Mouse (Mus musculus) forebrain, embryonic 15.5 days (tissue): ENCODE measurements around the gene Spats2. TPM values are rescaled to one million over a fixed set of nuclear protein-coding genes. Genes with fewer than 3 reads are reported as not detected.

Experiments
- ATAC-seq: fragments of 200-750 bp; cut with Nextera tagmentation; replicated peaks from 2 replicates; pipeline ENCODE4 v1.8.0; 2017; ENCODE audit warnings: mild to moderate bottlenecking, moderate TSS enrichment, moderate library complexity
- H3K27ac ChIP-seq: fragments of 300-500 bp; sonication (generic); replicated peaks from 2 replicates; pipeline ENCODE4 v1.5.1; 2015; ENCODE audit warnings: mild to moderate bottlenecking, inconsistent platforms
- H3K27me3 ChIP-seq: fragments of 300-500 bp; sonication (generic); 2 replicates; pipeline ENCODE4 v1.6.1; 2015; ENCODE audit warnings: inconsistent platforms
- H3K36me3 ChIP-seq: fragments of 300-500 bp; sonication (generic); 2 replicates; pipeline ENCODE4 v1.6.1; 2015; ENCODE audit warnings: mild to moderate bottlenecking, inconsistent platforms
- H3K4me1 ChIP-seq: fragments of 300-500 bp; sonication (generic); 2 replicates; pipeline ENCODE4 v1.6.1; 2015; ENCODE audit warnings: inconsistent platforms
- H3K4me2 ChIP-seq: fragments of 300-500 bp; sonication (generic); replicated peaks from 2 replicates; pipeline ENCODE4 v1.6.1; 2015; ENCODE audit warnings: mild to moderate bottlenecking, inconsistent platforms
- H3K4me3 ChIP-seq: fragments of 300-500 bp; sonication (generic); 2 replicates; pipeline ENCODE4 v1.5.1; 2015; ENCODE audit warnings: mild to moderate bottlenecking, inconsistent platforms
- H3K9ac ChIP-seq: fragments of 300-500 bp; sonication (generic); replicated peaks from 2 replicates; pipeline ENCODE4 v1.6.1; 2015; ENCODE audit warnings: mild to moderate bottlenecking, inconsistent platforms
- H3K9me3 ChIP-seq: fragments of 300-500 bp; sonication (generic); 2 replicates; pipeline ENCODE4 v1.6.1; 2016; ENCODE audit warnings: inconsistent platforms
- WGBS: fragments of 180-500 bp; shearing (Covaris S2); methylation state at CpG from one replicate; pipeline ENCODE4 v1.1.7; 2015; ENCODE audit warnings: mixed read lengths; 5-methylcytosine and 5-hydroxymethylcytosine counted together
- polyA plus RNA-seq: library from polyadenylated mRNA; unstranded; fragments of >200 nt; fragmentation: Nextera tagmentation; extraction: Ambion mirVana; gene quantifications from 2 replicates; pipeline ENCODE4 v1.2.1, GENCODE M21; 2015

Gene Spats2
- polyA plus RNA-seq, 1 experiment from 2014 or later: 43.7 TPM

DNA sequence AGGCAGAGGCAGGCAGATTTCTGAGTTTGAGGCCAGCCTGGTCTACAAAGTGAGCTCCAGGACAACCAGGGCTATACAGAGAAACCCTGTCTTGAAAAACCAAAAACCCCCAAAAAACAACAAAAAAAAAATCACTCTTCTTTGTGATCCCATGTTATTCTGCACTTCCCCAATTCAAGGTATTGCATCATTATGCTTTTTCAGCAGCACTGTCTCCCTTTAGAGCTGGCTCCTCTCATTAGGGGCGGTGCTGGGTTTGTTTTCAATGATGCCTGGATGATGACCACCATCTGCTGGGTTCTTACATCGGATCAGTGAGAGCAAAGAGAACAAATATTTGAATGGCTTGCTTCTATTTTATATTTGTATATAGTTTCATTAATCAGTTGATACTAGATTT lies 3.1 kb upstream of the Spats2 start:
- Histone ChIP-seq H3K4me3 (no peak overlapping the region), H3K9ac (no peak overlapping the region), H3K36me3 (no peaks in the 10 kb centered on the region), H3K4me1 (peaks cover 7% of the 10 kb centered on the region), H3K27me3 (no peaks in the 10 kb centered on the region), H3K27ac (no peak overlapping the region), H3K4me2 (no peak overlapping the region), H3K9me3 (no peaks in the 10 kb centered on the region)
- no peak for ATAC-seq
- 66% methylated on average over 2 of the region's 2 CpGs for WGBS

DNA sequence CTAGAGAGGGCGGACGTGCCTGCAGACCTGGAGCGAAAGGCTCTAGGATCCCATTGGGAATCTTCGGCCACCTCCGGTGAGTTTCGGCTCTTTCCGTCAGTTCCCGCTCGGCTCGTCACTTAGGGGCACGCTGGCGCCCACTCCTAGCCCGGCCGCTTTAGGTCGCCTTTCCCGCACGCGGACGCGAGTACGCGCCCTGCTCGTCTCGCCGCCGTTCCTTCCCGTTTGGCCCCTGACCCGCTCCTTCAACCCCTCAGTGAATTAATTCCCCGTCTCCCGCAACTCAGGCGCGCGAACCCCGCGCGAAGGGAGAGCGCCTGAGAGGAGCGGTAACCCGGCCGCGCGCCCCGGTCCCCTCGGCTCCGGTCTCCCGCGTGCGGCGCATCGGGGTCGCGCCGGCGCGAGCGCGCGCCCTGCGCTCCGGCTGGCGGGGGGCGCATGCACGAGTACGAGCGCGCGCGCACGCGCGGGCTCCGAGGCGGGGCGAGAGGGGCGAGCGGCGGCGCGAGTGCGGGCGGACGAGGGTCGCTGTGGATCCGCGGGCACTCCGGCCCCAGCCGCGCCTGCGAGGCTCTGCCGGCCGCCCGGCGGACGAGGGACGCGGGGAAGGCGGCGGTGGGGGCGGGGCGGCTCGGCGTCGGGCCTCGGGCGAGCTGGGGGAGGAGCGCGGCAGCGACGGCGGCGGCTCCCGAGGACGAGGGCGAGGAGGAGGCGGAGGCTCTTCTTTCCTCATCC lies 532 bp downstream of the Spats2 start:
- Histone ChIP-seq H3K4me2 (peak overlapping the region; percentile 74), H3K4me3 (peak overlapping the region; percentile 92), H3K9ac (peak overlapping the region; percentile 84), H3K36me3 (no peaks in the 10 kb centered on the region), H3K9me3 (no peaks in the 10 kb centered on the region), H3K27me3 (no peaks in the 10 kb centered on the region), H3K4me1 (peaks cover 38% of the 10 kb centered on the region), H3K27ac (peak overlapping the region; percentile 98)
- under 1% methylated on average over 115 of the region's 115 CpGs for WGBS
- peak; percentile 93 for ATAC-seq

DNA sequence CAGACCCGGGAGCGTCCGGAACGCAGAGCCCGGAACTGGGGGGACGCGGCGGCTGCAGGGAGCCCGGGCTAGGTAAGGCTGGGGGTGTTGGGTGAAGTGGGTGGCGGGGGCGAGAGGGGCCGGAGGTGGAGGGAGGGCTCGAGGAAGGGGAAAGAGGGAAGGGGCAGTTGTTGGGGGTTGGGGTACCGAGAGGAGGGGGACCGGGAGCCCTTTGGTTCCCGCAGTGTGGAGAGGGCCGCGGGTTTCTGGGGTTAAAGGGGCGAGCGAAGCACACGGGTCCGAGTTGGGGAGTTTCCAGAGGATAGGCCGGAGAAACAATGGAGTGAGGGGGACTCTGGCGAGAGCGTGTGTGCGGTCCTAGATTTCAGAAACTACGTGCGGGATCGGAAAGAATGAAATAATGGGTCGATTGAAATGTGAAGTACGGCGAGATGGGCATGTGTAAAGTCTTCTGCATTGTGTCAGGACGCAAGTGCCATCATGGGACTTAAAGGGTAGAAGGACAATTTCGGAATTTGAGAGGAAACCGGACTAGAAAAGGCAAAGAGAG lies 1.2 kb downstream of the Spats2 start:
- Histone ChIP-seq H3K9me3 (no peaks in the 10 kb centered on the region), H3K27me3 (no peaks in the 10 kb centered on the region), H3K27ac (peak overlapping the region; percentile 98), H3K36me3 (no peaks in the 10 kb centered on the region), H3K4me1 (peaks cover 38% of the 10 kb centered on the region), H3K9ac (peak overlapping the region; percentile 84), H3K4me3 (peak overlapping the region; percentile 92), H3K4me2 (peak overlapping the region; percentile 74)
- peak; percentile 33; the same call in 1 of the 2 replicates for ATAC-seq
- under 1% methylated on average over 33 of the region's 35 CpGs for WGBS

DNA sequence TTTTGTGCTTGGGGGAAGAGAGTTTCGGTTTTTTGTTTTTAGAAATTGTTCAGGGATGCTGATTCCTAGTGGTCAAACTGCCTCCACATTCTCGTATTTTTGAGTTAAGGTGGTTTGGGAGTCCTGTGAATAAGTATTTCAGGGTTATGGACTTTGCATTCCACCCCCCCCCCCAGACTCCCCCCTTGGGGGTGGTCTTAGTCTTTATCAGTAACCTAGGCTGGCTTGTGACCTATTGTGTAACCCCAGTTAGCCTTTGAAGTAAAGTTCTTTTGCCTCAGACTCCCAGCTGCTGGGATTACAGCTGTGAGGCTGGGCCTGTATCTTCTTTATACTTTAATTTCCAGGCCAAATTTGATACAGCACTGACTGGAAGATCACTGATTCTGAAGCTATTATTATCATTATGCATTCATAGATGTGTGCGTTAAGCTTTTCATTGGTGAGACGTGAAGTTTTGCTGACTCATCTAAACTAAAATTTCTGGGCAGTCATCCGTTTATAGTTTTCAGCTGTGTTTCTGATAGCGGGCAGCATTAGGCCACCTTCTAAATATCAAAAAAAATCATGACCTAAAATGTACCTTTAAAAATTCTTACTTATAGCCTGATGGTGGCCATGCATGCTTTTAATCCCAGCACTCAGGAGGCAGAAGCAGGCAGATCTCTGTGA lies 2.3 kb downstream of the Spats2 start:
- Histone ChIP-seq H3K9ac (peak overlapping the region; percentile 84; the same call in 1 of the 2 replicates), H3K9me3 (no peaks in the 10 kb centered on the region), H3K27ac (no peak overlapping the region), H3K27me3 (no peaks in the 10 kb centered on the region), H3K4me2 (peak overlapping the region; percentile 74), H3K4me1 (peaks cover 38% of the 10 kb centered on the region), H3K4me3 (peak overlapping the region; percentile 92), H3K36me3 (no peaks in the 10 kb centered on the region)
- 62% methylated on average over 6 of the region's 6 CpGs for WGBS
- no peak for ATAC-seq

DNA sequence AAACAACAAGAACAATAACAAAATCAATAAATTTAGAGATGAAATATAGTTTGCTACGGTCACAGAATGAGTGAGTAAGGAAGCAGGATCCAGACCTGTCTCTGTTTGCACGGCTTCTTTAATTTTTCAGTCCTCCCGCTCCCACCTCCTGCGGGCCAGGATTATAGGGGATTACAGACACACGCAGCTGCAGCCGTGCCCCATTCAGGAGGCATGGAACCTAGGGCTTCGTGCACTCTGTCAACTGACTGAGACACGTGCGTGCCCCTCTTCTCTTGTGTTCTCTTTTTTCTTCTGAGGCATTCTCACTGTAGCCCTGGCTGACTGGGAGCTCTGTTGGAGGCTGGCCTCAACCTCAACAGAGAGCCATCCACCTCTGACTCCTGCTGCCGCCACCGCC lies 3.7 kb downstream of the Spats2 start:
- WGBS: 29% methylated on average over 11 of the region's 11 CpGs
- Histone ChIP-seq H3K4me3 (no peak overlapping the region), H3K36me3 (no peaks in the 10 kb centered on the region), H3K27me3 (no peaks in the 10 kb centered on the region), H3K27ac (no peak overlapping the region), H3K9ac (no peak overlapping the region; the same call in 1 of the 2 replicates), H3K4me1 (peaks cover 41% of the 10 kb centered on the region), H3K4me2 (no peak overlapping the region), H3K9me3 (no peaks in the 10 kb centered on the region)
- no peak for ATAC-seq

DNA sequence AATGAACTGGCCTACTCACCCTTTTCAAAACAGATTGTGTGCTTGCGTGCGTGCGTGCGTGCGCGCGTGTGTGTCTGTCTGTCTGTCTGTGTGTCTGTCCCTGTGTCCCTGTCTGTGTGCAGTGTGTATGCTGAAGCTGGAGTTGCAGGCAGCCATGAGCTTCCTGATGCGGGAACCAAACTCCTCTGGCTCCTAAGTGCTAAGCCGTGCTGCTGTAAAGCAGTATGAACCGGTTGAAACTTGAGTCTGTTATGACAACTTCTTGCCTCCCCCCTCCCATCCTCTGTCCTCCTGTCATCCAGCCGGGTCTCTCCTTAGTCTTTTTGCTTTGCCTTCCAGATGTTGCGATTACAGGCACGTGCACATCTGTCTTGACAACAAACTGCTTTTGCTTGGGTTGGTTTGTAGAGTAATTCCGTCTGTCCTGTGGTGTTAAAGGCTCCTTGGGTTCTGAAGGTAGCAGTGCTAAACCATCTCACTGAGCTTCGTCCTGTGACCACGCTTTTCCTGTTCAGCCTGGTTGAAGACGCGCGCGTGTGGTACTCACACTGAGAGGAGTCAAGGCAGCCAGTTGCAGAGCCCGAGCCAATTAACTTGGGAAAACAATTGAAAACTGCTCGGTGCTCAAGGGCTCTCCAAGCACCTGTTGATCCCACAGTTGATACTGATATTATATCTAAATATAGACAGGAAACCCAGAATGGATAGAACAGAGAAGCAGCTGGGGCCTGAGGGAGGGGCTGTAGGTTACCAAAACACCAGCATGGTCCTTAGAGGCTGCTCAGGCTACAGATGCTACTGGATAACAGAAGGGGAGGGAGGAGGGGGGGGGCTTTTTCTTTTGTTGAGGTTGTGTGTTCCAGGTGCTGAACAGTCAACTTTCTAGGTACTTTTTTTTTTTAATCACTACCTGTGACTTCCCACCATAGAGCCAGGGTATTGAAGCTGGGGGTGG lies 4.5 kb downstream of the Spats2 start:
- Histone ChIP-seq H3K36me3 (no peaks in the 10 kb centered on the region), H3K9ac (no peak overlapping the region; the same call in 1 of the 2 replicates), H3K27ac (no peak overlapping the region), H3K4me3 (no peak overlapping the region), H3K4me2 (no peak overlapping the region), H3K27me3 (no peaks in the 10 kb centered on the region), H3K4me1 (peaks cover 40% of the 10 kb centered on the region), H3K9me3 (no peaks in the 10 kb centered on the region)
- WGBS: 56% methylated on average over 22 of the region's 22 CpGs
- ATAC-seq: no peak

DNA sequence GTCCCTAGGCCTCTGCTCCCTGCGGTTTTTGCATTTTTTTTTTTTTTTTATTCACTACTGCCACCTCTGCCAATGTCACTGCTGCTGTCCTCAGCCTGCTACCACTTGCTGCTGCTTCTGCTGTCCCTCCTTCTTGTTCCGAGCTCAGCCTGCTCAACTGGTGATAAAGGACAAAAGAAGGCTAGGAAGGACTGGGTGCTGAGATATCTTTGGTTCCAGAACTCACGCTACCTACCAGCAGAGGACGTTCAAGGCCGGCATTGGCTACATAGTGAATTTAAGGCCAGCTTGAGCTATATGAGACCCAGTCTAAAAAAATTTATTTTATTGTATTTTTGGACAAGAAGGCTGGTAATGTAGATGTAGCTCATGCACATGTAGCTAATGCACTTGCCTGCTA lies 12.7 kb downstream of the Spats2 start:
- Histone ChIP-seq H3K4me1 (0 out of 2 replicates have a peak, but pooled peaks cover under 1% of the 10 kb centered on the region), H3K36me3 (peaks cover 6% of the 10 kb centered on the region; the same call in 1 of the 2 replicates), H3K9me3 (no peaks in the 10 kb centered on the region), H3K4me2 (no peak overlapping the region), H3K4me3 (no peak overlapping the region), H3K27me3 (no peaks in the 10 kb centered on the region), H3K9ac (no peak overlapping the region), H3K27ac (no peak overlapping the region)
- WGBS: 91% methylated on average over 5 of the region's 5 CpGs
- ATAC-seq: no peak

DNA sequence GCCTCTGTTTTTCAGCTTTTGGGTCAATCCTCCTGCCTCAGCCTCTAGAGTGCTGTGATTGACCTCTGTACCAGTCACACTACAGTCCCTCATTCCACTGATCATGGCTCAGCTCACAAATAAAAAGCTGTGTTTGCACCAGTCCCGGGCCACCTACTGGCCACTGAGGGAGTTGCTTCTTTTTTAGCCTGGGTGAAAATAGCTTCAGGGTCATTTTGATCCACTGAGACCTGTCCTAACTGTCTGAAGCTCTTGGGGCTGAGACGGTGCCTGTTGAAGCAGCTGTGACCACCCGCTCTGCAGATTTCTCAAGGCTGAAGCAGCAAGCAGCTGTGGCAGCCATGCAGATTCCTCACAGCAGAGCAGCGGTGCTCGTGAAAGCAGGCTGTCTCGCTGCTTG lies 14.0 kb downstream of the Spats2 start:
- H3K27ac ChIP-seq: peak overlapping the region; percentile 58
- no peak for ATAC-seq
- no peak overlapping the region for H3K4me2 ChIP-seq
- no peak overlapping the region for H3K9ac ChIP-seq
- peaks cover 6% of the 10 kb centered on the region; the same call in 1 of the 2 replicates for H3K36me3 ChIP-seq
- no peak overlapping the region for H3K4me3 ChIP-seq
- no peaks in the 10 kb centered on the region for H3K9me3 ChIP-seq
- no peaks in the 10 kb centered on the region for H3K27me3 ChIP-seq
- WGBS: 69% methylated on average over 6 of the region's 6 CpGs
- H3K4me1 ChIP-seq: no peaks in the 10 kb centered on the region

DNA sequence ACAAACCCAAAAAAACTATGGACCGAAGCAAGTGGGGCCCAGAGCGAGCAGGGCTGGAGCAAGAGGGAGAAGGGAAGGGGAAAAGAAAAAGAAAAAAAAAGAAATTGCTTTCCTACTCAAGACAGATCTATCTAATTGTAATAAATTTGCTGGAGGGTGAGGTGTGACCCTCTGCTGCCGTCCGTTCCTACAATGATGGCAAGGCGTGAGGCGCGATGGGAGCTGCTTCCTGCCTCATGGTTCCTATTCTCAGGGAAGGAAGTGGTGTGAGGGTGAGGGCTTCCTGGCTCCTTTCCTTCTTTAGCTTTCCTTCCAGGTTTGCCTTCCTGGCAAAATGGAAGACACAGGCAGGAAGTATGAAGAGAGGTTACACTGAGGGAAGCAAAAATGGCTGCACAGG lies 24.8 kb downstream of the Spats2 start:
- no peaks in the 10 kb centered on the region for H3K27me3 ChIP-seq
- no peak overlapping the region for H3K4me2 ChIP-seq
- H3K9me3 ChIP-seq: no peaks in the 10 kb centered on the region
- H3K36me3 ChIP-seq: peaks cover 27% of the 10 kb centered on the region
- no peak overlapping the region for H3K9ac ChIP-seq
- WGBS: 91% methylated on average over 7 of the region's 7 CpGs
- H3K27ac ChIP-seq: no peak overlapping the region
- no peaks in the 10 kb centered on the region for H3K4me1 ChIP-seq
- no peak overlapping the region for H3K4me3 ChIP-seq
- ATAC-seq: no peak

DNA sequence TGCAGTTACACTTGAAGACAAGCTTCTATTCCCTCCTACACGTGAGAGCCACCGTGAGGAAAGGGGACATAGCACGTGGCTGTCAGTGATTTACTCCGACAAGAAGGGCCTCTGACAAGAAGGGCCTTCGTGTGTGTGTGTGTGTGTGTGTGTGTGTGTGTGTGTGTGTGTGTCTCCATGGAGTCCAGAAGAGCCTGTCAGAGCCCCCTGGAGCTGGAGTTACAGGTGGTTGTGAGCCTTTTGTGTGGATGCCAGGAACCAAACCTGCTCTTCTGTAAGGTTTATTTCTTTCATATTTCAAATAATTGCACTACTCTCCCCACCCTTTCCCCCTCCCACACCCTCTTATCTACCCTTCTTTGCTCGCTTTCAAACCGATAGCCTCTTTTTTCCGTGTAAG lies 25.6 kb downstream of the Spats2 start:
- Histone ChIP-seq H3K4me1 (no peaks in the 10 kb centered on the region), H3K9ac (no peak overlapping the region), H3K27me3 (no peaks in the 10 kb centered on the region), H3K9me3 (no peaks in the 10 kb centered on the region), H3K4me3 (no peak overlapping the region), H3K4me2 (no peak overlapping the region), H3K36me3 (peaks cover 19% of the 10 kb centered on the region; the same call in 1 of the 2 replicates), H3K27ac (no peak overlapping the region)
- WGBS: 81% methylated on average over 8 of the region's 8 CpGs
- no peak for ATAC-seq

DNA sequence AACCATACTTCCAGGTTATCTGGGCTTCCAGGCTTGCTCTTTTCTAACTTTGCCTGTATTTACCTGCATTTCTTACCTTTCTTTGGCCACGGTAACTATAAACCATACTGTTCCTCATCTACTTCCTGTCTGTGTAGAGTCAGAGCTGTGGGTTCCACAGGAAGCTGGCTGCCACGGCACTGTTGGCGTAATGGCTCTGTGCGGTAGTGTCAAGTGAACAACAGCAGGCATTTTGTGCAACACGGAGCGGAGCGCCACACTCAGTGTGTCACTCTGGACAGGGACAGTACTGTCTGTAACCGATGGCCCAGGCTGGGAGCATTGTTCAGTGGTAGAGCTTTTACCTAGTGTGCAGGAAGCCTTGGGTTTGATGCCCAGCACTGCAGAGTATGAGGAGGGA lies 27.8 kb downstream of the Spats2 start:
- Histone ChIP-seq H3K36me3 (peaks cover 10% of the 10 kb centered on the region; the same call in 1 of the 2 replicates), H3K4me2 (no peak overlapping the region), H3K4me3 (no peak overlapping the region), H3K4me1 (no peaks in the 10 kb centered on the region), H3K9ac (no peak overlapping the region), H3K9me3 (no peaks in the 10 kb centered on the region), H3K27me3 (no peaks in the 10 kb centered on the region), H3K27ac (no peak overlapping the region)
- ATAC-seq: no peak
- WGBS: 96% methylated on average over 8 of the region's 8 CpGs
